In genomic region chr6:114474911-114475310, GRCm38 (mm10) we compare ENCODE assay signal across 8 mouse cellular contexts.
"Had no signal": no experiment of that assay in that cellular context is flagged by ENCODE, and none has a peak within 500 bp of the region (broad histone marks: within the 10 kb centered on the region; RNA-seq: fewer than 3 reads in every experiment).

No protein-coding gene starts in this region.

- DNase-seq: kidney, adult 9 months; kidney, postnatal 36 days; layer of hippocampus, adult 9-11 months; layer of hippocampus, postnatal 36 days; lung, adult 18-20 months; retina, postnatal 1 day; right cerebral cortex, postnatal 14 days; thymus, postnatal 4 days had no signal
